Mouse (Mus musculus) ES-E14 (cell line): ENCODE data around the gene Tmem135.

Experiments
- CHD2 ChIP-seq: IDR thresholded peaks from 2 replicates; pipeline ENCODE4 v1.6.1; 2014; ENCODE audit warnings: mild to moderate bottlenecking, low read depth, low read length, inconsistent platforms
- MAFK ChIP-seq: IDR thresholded peaks from 2 replicates; pipeline ENCODE4 v1.6.1; 2014; ENCODE audit warnings: mild to moderate bottlenecking, low read depth, low read length, inconsistent platforms; ENCODE audit not compliant: insufficient read depth
- ZC3H11A ChIP-seq: IDR thresholded peaks from 2 replicates; pipeline ENCODE4 v1.6.1; 2012; ENCODE audit warnings: low read depth, mild to moderate bottlenecking, inconsistent platforms, low read length, borderline replicate concordance
- ZNF384 ChIP-seq: IDR thresholded peaks from 2 replicates; pipeline ENCODE4 v1.6.1; 2012; ENCODE audit warnings: low read depth, low read length, inconsistent platforms

GRCm38 (mm10) chr7:89266017-89266760, 137.8 kb downstream of the Tmem135 start:
- TF ChIP-seq MAFK = no peak
- no peak for TF ChIP-seq ZNF384
- TF ChIP-seq CHD2 = no peak
- TF ChIP-seq ZC3H11A = no peak
